Mouse (Mus musculus): Measurements from ENCODE around the gene Gpr176. TPM values are rescaled to one million over a fixed set of nuclear protein-coding genes. Genes with fewer than 3 reads are reported as not detected.

The Gpr176 gene
- total and polyA plus RNA-seq, 2 experiments, result not detected

DNA sequence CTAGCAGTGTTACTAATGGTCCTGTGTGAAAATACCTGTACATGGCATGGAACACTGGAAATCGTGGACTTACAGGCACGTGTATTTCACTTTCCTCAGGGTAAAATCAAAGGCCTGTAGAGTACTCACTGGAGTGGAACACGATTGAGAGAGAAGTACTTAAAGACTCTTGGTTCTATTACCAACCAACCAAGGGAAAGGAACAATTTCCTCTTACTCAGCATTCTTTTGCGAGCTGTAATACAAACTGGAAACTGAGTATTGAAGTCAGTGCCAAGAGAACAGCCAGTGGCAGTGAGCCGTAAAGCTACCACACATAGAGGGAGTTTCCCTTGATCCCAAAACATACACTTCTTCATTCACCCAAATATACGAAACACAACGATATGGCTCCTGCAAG lies 31.9 kb downstream of the Gpr176 start:
- H3K36me3 ChIP-seq (ENCODE audit: control insufficient read depth, insufficient read depth, low read length), result no peaks in the 10 kb centered on the region
- no peak for DNase-seq (ENCODE audit: extremely low read depth, low read depth, low spot score)
- H3K4me3 ChIP-seq (ENCODE audit: insufficient read depth, low read depth, low read length), result no peak overlapping the region
- H3K27ac ChIP-seq (replicated peaks; ENCODE audit: insufficient read depth, low read depth, low read length), result no peak overlapping the region
- WGBS, result 85% methylated on average over 7 of the region's 7 CpGs
- TF ChIP-seq POLR2A (IDR thresholded peaks at IDR 0.05; ENCODE audit: extremely low read depth, insufficient read depth, low read length) (no peak), CTCF (IDR thresholded peaks at IDR 0.05; ENCODE audit: low read depth, low read length) (no peak)
- no peaks in the 10 kb centered on the region for H3K79me2 ChIP-seq (ENCODE audit: control insufficient read depth, insufficient read depth, low read length)
- H3K4me1 ChIP-seq (ENCODE audit: control insufficient read depth, insufficient read depth, low read length), result no peaks in the 10 kb centered on the region
- H3K27me3 ChIP-seq (ENCODE audit: control insufficient read depth, insufficient read depth, low read length), result no peaks in the 10 kb centered on the region
- H3K9ac ChIP-seq (ENCODE audit: low read depth, low read length), result no peak overlapping the region

DNA sequence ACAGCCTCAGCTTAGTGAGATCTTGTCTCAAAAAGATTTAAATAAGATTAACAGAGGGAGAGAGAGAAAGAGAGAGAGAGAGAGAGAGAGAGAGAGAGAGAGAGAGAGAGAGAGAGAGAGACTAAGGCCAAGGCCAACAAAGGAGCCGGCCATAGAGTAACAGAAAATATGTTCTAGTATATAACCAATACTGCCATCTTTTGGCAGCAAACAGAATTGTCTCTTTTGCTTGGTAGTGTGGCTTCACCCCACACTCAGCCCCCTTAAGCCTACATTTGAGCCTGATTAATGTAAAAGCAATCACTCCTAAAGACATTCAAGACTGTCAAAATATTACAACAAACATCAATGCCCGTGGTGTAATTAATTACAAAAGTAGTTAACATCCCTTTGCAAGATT lies 37.1 kb downstream of the Gpr176 start:
- Histone ChIP-seq H3K79me2 (ENCODE audit: control insufficient read depth, insufficient read depth, low read length) (no peaks in the 10 kb centered on the region), H3K36me3 (ENCODE audit: control insufficient read depth, insufficient read depth, low read length) (no peaks in the 10 kb centered on the region), H3K4me3 (ENCODE audit: insufficient read depth, low read depth, low read length) (no peak overlapping the region), H3K4me1 (ENCODE audit: control insufficient read depth, insufficient read depth, low read length) (no peaks in the 10 kb centered on the region), H3K27me3 (ENCODE audit: control insufficient read depth, insufficient read depth, low read length) (no peaks in the 10 kb centered on the region), H3K27ac (replicated peaks; ENCODE audit: insufficient read depth, low read depth, low read length) (no peak overlapping the region), H3K9ac (ENCODE audit: low read depth, low read length) (no peak overlapping the region)
- WGBS, result 28% methylated on average over 2 of the region's 2 CpGs
- peak; percentile 38 for DNase-seq (ENCODE audit: extremely low read depth, low read depth, low spot score)
- TF ChIP-seq POLR2A (IDR thresholded peaks at IDR 0.05; ENCODE audit: extremely low read depth, insufficient read depth, low read length), result no peak
- no peak for TF ChIP-seq CTCF (IDR thresholded peaks at IDR 0.05; ENCODE audit: low read depth, low read length)

DNA sequence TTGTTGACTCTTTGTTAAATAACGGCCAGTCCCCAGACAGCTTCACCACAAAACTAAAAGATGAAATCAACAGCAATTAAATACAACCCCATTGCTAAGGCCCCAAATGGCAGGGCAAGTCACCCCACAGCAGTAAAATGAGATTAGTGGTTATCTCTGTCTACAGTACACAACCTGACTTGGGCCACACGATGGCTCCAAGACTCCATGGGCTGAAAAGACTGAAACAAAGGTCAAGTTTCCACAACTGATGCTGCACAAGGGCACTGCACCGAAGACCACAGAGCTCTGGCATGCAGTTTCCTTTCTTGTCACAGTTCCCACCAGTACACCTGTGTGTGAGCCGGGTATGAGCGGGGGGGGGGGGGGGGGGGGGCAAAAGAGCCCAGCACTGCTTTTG lies 50.6 kb downstream of the Gpr176 start:
- H3K4me3 ChIP-seq (ENCODE audit: insufficient read depth, low read depth, low read length), result no peak overlapping the region
- H3K9ac ChIP-seq (ENCODE audit: low read depth, low read length), result no peak overlapping the region
- DNase-seq (ENCODE audit: extremely low read depth, low read depth, low spot score), result no peak
- no peaks in the 10 kb centered on the region for H3K79me2 ChIP-seq (ENCODE audit: control insufficient read depth, insufficient read depth, low read length)
- no peak for TF ChIP-seq POLR2A (IDR thresholded peaks at IDR 0.05; ENCODE audit: extremely low read depth, insufficient read depth, low read length)
- no peak for TF ChIP-seq CTCF (IDR thresholded peaks at IDR 0.05; ENCODE audit: low read depth, low read length)
- WGBS, result 34% methylated on average over 5 of the region's 5 CpGs
- no peak overlapping the region for H3K27ac ChIP-seq (replicated peaks; ENCODE audit: insufficient read depth, low read depth, low read length)
- H3K27me3 ChIP-seq (ENCODE audit: control insufficient read depth, insufficient read depth, low read length), result no peaks in the 10 kb centered on the region
- H3K36me3 ChIP-seq (ENCODE audit: control insufficient read depth, insufficient read depth, low read length), result no peaks in the 10 kb centered on the region
- H3K4me1 ChIP-seq (ENCODE audit: control insufficient read depth, insufficient read depth, low read length), result peaks cover 6% of the 10 kb centered on the region

DNA sequence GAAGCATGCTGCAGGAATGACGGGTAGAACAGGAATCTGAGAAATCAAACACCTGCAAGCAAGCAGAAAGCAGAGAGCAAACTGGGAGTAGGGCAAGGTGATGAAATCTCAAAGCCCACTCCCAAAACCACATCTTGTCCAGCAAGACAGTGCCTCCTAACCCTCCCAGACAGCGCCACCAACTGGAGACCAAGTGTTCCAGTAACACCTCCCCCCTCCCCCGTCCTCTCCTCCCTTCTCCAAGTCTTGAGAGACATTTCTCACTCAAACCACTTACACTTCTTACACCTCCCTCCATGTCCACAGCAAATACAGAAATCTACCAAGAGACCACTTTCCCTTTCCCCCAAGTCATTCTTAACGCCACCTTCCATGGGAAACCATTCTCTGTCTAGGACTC lies 51.4 kb downstream of the Gpr176 start:
- H3K4me1 ChIP-seq (ENCODE audit: control insufficient read depth, insufficient read depth, low read length), result peaks cover 6% of the 10 kb centered on the region
- H3K4me3 ChIP-seq (ENCODE audit: insufficient read depth, low read depth, low read length), result no peak overlapping the region
- no peak overlapping the region for H3K27ac ChIP-seq (replicated peaks; ENCODE audit: insufficient read depth, low read depth, low read length)
- DNase-seq (ENCODE audit: extremely low read depth, low read depth, low spot score), result no peak
- TF ChIP-seq CTCF (IDR thresholded peaks at IDR 0.05; ENCODE audit: low read depth, low read length), result no peak
- no peak for TF ChIP-seq POLR2A (IDR thresholded peaks at IDR 0.05; ENCODE audit: extremely low read depth, insufficient read depth, low read length)
- H3K79me2 ChIP-seq (ENCODE audit: control insufficient read depth, insufficient read depth, low read length), result no peaks in the 10 kb centered on the region
- H3K27me3 ChIP-seq (ENCODE audit: control insufficient read depth, insufficient read depth, low read length), result no peaks in the 10 kb centered on the region
- 91% methylated on average over 4 of the region's 4 CpGs for WGBS
- H3K9ac ChIP-seq (ENCODE audit: low read depth, low read length), result no peak overlapping the region
- no peaks in the 10 kb centered on the region for H3K36me3 ChIP-seq (ENCODE audit: control insufficient read depth, insufficient read depth, low read length)

DNA sequence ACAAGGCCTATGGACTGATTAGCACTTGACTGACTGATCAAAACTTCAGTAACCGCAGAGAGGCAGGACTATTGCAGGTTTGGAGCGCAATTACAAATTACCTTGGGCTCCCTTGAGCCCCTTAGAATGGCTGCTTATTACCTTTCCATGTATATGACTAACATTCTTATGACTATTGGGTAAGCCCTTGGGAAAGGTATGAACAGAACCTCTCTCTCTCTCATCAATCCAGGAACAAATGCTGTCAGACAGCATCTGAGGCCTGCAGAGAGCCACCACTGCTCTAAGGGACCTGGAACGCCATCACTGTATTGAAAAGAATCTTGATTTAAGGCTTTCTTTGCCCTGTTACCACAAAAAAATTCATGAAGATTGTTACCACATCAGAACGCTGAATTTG lies 52.1 kb downstream of the Gpr176 start:
- no peak overlapping the region for H3K4me3 ChIP-seq (ENCODE audit: insufficient read depth, low read depth, low read length)
- no peaks in the 10 kb centered on the region for H3K27me3 ChIP-seq (ENCODE audit: control insufficient read depth, insufficient read depth, low read length)
- peaks cover 6% of the 10 kb centered on the region for H3K4me1 ChIP-seq (ENCODE audit: control insufficient read depth, insufficient read depth, low read length)
- H3K79me2 ChIP-seq (ENCODE audit: control insufficient read depth, insufficient read depth, low read length), result no peaks in the 10 kb centered on the region
- DNase-seq (ENCODE audit: extremely low read depth, low read depth, low spot score), result no peak
- H3K27ac ChIP-seq (replicated peaks; ENCODE audit: insufficient read depth, low read depth, low read length), result no peak overlapping the region
- H3K9ac ChIP-seq (ENCODE audit: low read depth, low read length), result no peak overlapping the region
- 95% methylated on average over 4 of the region's 4 CpGs for WGBS
- TF ChIP-seq POLR2A (IDR thresholded peaks at IDR 0.05; ENCODE audit: extremely low read depth, insufficient read depth, low read length) (no peak), CTCF (IDR thresholded peaks at IDR 0.05; ENCODE audit: low read depth, low read length) (no peak)
- H3K36me3 ChIP-seq (ENCODE audit: control insufficient read depth, insufficient read depth, low read length), result no peaks in the 10 kb centered on the region

DNA sequence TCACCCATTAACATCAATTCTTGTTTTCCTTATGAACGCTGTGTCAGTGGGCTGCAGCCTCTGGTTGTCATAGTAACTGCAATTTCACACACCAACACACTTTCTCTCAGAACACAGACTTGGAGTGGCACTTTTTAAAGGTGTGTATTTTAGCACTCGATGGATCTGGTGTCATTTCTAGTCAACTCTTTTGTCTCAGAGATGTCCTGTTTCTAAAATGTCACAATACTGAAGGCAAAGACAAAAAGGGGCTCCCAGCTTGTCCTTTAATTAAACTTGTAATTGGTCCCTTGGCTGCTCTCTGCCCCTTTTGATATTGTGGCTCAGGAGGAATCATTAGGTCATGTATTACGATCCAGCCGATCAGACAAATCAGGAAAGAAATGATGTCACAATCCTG lies 52.7 kb downstream of the Gpr176 start:
- Histone ChIP-seq H3K9ac (ENCODE audit: low read depth, low read length) (no peak overlapping the region), H3K36me3 (ENCODE audit: control insufficient read depth, insufficient read depth, low read length) (no peaks in the 10 kb centered on the region), H3K27ac (replicated peaks; ENCODE audit: insufficient read depth, low read depth, low read length) (no peak overlapping the region), H3K4me3 (ENCODE audit: insufficient read depth, low read depth, low read length) (no peak overlapping the region), H3K79me2 (ENCODE audit: control insufficient read depth, insufficient read depth, low read length) (no peaks in the 10 kb centered on the region), H3K4me1 (ENCODE audit: control insufficient read depth, insufficient read depth, low read length) (peaks cover 5% of the 10 kb centered on the region), H3K27me3 (ENCODE audit: control insufficient read depth, insufficient read depth, low read length) (no peaks in the 10 kb centered on the region)
- DNase-seq (ENCODE audit: extremely low read depth, low read depth, low spot score), result no peak
- WGBS, result 74% methylated on average over 4 of the region's 4 CpGs
- no peak for TF ChIP-seq CTCF (IDR thresholded peaks at IDR 0.05; ENCODE audit: low read depth, low read length)
- no peak for TF ChIP-seq POLR2A (IDR thresholded peaks at IDR 0.05; ENCODE audit: extremely low read depth, insufficient read depth, low read length)

All from liver, adult 2 months (tissue).